Mouse (Mus musculus) kidney, embryonic 16.5 days (tissue): ENCODE measurements at regions not wholly inside any gene's neighbourhood (a gene's known extent, or its start where the extent isn't known, plus 50 kb on each side); places are given as distances from the start of the nearest gene placed in this dataset.

Experiments
- ATAC-seq: fragments of 200-750 bp; cut with Nextera tagmentation; 2 replicates; pipeline ENCODE4 v1.8.0; 2017; ENCODE audit warnings: moderate TSS enrichment; ENCODE audit not compliant: low FRiP score, low TSS enrichment
- H3K27ac ChIP-seq: fragments of 300-500 bp; sonication (generic); 2 replicates; pipeline ENCODE4 v1.5.1; 2014; ENCODE audit warnings: low read length
- H3K27me3 ChIP-seq: fragments of 300-500 bp; sonication (generic); 2 replicates; pipeline ENCODE4 v1.6.1; 2014; ENCODE audit warnings: low read length, control low read depth, mixed read lengths; ENCODE audit not compliant: insufficient read depth
- H3K36me3 ChIP-seq: fragments of 300-500 bp; sonication (generic); 2 replicates; pipeline ENCODE4 v1.6.1; 2014; ENCODE audit warnings: low read length, control low read depth, mixed read lengths; ENCODE audit not compliant: insufficient read depth
- H3K4me1 ChIP-seq: fragments of 300-500 bp; sonication (generic); 2 replicates; pipeline ENCODE4 v1.6.1; 2014; ENCODE audit warnings: low read length, control low read depth, mixed read lengths; ENCODE audit not compliant: insufficient read depth
- H3K4me2 ChIP-seq: fragments of 300-500 bp; sonication (generic); replicated peaks from 2 replicates; pipeline ENCODE4 v1.6.1; 2014; ENCODE audit warnings: low read depth, low read length
- H3K4me3 ChIP-seq: fragments of 300-500 bp; sonication (generic); 2 replicates; pipeline ENCODE4 v1.5.1; 2014; ENCODE audit warnings: mild to moderate bottlenecking, low read length
- H3K9ac ChIP-seq: fragments of 300-500 bp; sonication (generic); replicated peaks from 2 replicates; pipeline ENCODE4 v1.6.1; 2014; ENCODE audit warnings: low read length
- H3K9me3 ChIP-seq: fragments of 300-500 bp; sonication (generic); 2 replicates; pipeline ENCODE4 v1.6.1; 2016; ENCODE audit warnings: low read length, control low read depth
- whole genome bisulfite sequencing: fragments of 180-500 bp; shearing (Covaris S2); extraction: QIAGEN DNeasy Blood & Tissue Kit; methylation state at CpG from one replicate; pipeline ENCODE4 v1.1.7; 2014; 5-methylcytosine and 5-hydroxymethylcytosine counted together

GRCm38 (mm10) chr12:16250621-16251020 is 360.1 kb downstream of the Lpin1 start:
- H3K36me3 ChIP-seq: no peaks in the 10 kb centered on the region
- H3K4me2 ChIP-seq: no peak overlapping the region
- H3K4me3 ChIP-seq: no peak overlapping the region
- no peak for ATAC-seq
- H3K27ac ChIP-seq: no peak overlapping the region
- H3K9me3 ChIP-seq: no peaks in the 10 kb centered on the region
- no peaks in the 10 kb centered on the region for H3K4me1 ChIP-seq
- 74% methylated on average over 1 of the region's 1 CpGs for WGBS
- no peaks in the 10 kb centered on the region for H3K27me3 ChIP-seq
- H3K9ac ChIP-seq: no peak overlapping the region

- no peak overlapping the region for H3K27ac ChIP-seq
- no peak overlapping the region for H3K9ac ChIP-seq
- H3K4me3 ChIP-seq: no peak overlapping the region
- H3K9me3 ChIP-seq: no peaks in the 10 kb centered on the region
- no peak overlapping the region for H3K4me2 ChIP-seq
- no peaks in the 10 kb centered on the region for H3K27me3 ChIP-seq
- no peak for ATAC-seq
- 89% methylated on average over 5 of the region's 5 CpGs for WGBS
- no peaks in the 10 kb centered on the region for H3K36me3 ChIP-seq
- no peaks in the 10 kb centered on the region for H3K4me1 ChIP-seq
These were observed 360.7 kb downstream of the Lpin1 start for GRCm38 (mm10) chr12:16250096-16250495.

GRCm38 (mm10) chr12:16239792-16240191 is 371.0 kb downstream of the Lpin1 start:
- Histone ChIP-seq H3K4me2 (no peak overlapping the region), H3K27me3 (no peaks in the 10 kb centered on the region), H3K27ac (no peak overlapping the region), H3K4me3 (no peak overlapping the region), H3K9ac (no peak overlapping the region), H3K4me1 (no peaks in the 10 kb centered on the region), H3K9me3 (no peaks in the 10 kb centered on the region), H3K36me3 (no peaks in the 10 kb centered on the region)
- WGBS: 24% methylated on average over 5 of the region's 5 CpGs
- peak; percentile 81; the same call in 1 of the 2 replicates for ATAC-seq

DNA sequence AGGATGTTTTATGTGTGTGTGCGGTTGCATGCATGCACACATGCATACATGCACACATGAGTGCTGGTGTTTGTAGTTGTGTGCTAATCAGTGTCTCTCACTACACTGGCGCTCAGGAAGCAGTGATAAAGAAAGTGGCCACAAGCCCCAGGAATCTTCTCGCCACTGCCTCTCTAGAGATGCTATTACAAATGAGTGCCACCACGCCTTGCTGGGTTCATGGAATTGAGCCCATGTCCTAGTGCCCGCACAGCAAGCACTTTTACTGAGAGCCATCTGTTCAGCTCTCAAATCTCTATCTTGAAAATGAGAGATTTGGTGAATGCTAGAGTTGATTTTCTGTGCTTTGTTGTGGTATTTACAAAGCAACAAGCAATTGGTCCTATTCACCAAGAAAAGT is 373.3 kb downstream of the Lpin1 start:
- Histone ChIP-seq H3K27me3 (no peaks in the 10 kb centered on the region), H3K4me2 (no peak overlapping the region), H3K4me3 (no peak overlapping the region), H3K9me3 (no peaks in the 10 kb centered on the region), H3K27ac (no peak overlapping the region), H3K4me1 (no peaks in the 10 kb centered on the region), H3K36me3 (no peaks in the 10 kb centered on the region), H3K9ac (no peak overlapping the region)
- no peak for ATAC-seq
- 82% methylated on average over 5 of the region's 5 CpGs for WGBS

- Histone ChIP-seq H3K4me1 (no peaks in the 10 kb centered on the region), H3K9me3 (no peaks in the 10 kb centered on the region), H3K4me3 (no peak overlapping the region), H3K27ac (no peak overlapping the region), H3K27me3 (no peaks in the 10 kb centered on the region), H3K4me2 (no peak overlapping the region), H3K36me3 (no peaks in the 10 kb centered on the region), H3K9ac (no peak overlapping the region)
- WGBS: 81% methylated on average over 3 of the region's 3 CpGs
- ATAC-seq: no peak
These were observed 377.2 kb downstream of the Lpin1 start for GRCm38 (mm10) chr12:16233559-16233958.

- no peaks in the 10 kb centered on the region for H3K9me3 ChIP-seq
- H3K36me3 ChIP-seq: no peaks in the 10 kb centered on the region
- no peak overlapping the region for H3K4me3 ChIP-seq
- WGBS: 53% methylated on average over 8 of the region's 8 CpGs
- H3K27me3 ChIP-seq: no peaks in the 10 kb centered on the region
- peak; percentile 75; the same call in 1 of the 2 replicates for ATAC-seq
- no peak overlapping the region for H3K9ac ChIP-seq
- H3K4me2 ChIP-seq: no peak overlapping the region
- no peak overlapping the region for H3K27ac ChIP-seq
- no peaks in the 10 kb centered on the region for H3K4me1 ChIP-seq
These were observed 377.9 kb downstream of the Lpin1 start for GRCm38 (mm10) chr12:16232828-16233227.

DNA sequence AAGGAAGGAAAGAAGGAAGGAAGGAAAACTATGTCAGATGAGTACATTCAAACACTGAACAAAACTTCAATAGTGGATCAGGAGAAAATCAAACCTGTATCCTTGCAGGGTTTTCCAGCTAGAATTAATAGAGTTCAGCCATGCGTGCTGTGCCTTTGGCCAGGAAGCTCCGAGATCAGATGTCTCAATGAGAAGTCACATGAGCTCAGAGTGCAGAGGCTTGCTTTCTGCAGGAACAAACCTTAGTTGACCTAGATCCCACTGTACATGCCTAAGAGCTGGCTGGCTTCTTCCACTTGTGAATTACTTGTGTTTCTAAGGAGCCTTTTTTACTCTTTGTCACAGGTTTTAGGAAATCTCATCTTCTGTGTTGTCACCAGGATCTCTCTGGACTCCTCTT is 378.7 kb downstream of the Lpin1 start:
- H3K4me1 ChIP-seq: no peaks in the 10 kb centered on the region
- H3K4me3 ChIP-seq: no peak overlapping the region
- H3K27ac ChIP-seq: no peak overlapping the region
- WGBS: 31% methylated on average over 2 of the region's 2 CpGs
- no peaks in the 10 kb centered on the region for H3K36me3 ChIP-seq
- no peak overlapping the region for H3K9ac ChIP-seq
- no peak overlapping the region for H3K4me2 ChIP-seq
- peak; percentile 90 for ATAC-seq
- no peaks in the 10 kb centered on the region for H3K27me3 ChIP-seq
- H3K9me3 ChIP-seq: no peaks in the 10 kb centered on the region

DNA sequence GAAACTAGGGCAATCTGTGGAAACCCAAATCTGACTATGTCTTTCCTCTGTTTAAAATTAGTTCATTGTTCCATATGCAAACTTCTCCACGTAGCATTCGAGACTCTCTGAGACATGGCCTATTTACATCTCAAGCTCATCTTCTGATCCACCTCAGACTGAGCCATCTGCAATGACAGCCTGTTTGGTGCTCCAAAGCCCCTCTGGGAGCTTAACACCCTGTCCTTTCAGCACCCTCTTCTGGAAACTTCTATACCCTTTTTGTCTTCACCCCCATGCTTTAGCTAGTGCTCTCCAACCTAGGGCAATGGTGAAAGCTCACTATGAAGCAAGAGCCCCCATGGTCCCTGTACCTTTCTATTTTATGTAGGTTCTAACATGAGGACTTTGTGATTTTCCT is 379.7 kb downstream of the Lpin1 start:
- Histone ChIP-seq H3K4me2 (no peak overlapping the region), H3K9ac (no peak overlapping the region)
- no peak for ATAC-seq

GRCm38 (mm10) chr12:16225428-16225827 is 385.3 kb downstream of the Lpin1 start:
- Histone ChIP-seq H3K9me3 (no peaks in the 10 kb centered on the region), H3K9ac (no peak overlapping the region), H3K4me1 (no peaks in the 10 kb centered on the region), H3K27ac (no peak overlapping the region), H3K4me2 (no peak overlapping the region), H3K4me3 (no peak overlapping the region), H3K27me3 (no peaks in the 10 kb centered on the region), H3K36me3 (no peaks in the 10 kb centered on the region)
- WGBS: 86% methylated on average over 2 of the region's 2 CpGs
- ATAC-seq: no peak

More for the DNA sequence above, 379.7 kb downstream of the Lpin1 start:
- WGBS: 88% methylated on average over 2 of the region's 2 CpGs
- H3K4me1 ChIP-seq: no peaks in the 10 kb centered on the region
- H3K27ac ChIP-seq: no peak overlapping the region
- no peaks in the 10 kb centered on the region for H3K27me3 ChIP-seq
- no peak overlapping the region for H3K4me3 ChIP-seq
- no peaks in the 10 kb centered on the region for H3K36me3 ChIP-seq
- H3K9me3 ChIP-seq: no peaks in the 10 kb centered on the region

- H3K36me3 ChIP-seq: no peaks in the 10 kb centered on the region
- H3K27me3 ChIP-seq: no peaks in the 10 kb centered on the region
- H3K9me3 ChIP-seq: no peaks in the 10 kb centered on the region
- no peak overlapping the region for H3K4me3 ChIP-seq
- H3K4me2 ChIP-seq: no peak overlapping the region
- H3K4me1 ChIP-seq: no peaks in the 10 kb centered on the region
- 79% methylated on average over 9 of the region's 9 CpGs for WGBS
- no peak for ATAC-seq
- H3K27ac ChIP-seq: no peak overlapping the region
- H3K9ac ChIP-seq: no peak overlapping the region
These were observed 387.8 kb downstream of the Lpin1 start for GRCm38 (mm10) chr12:16222836-16223450.
